Mouse (Mus musculus) stomach, embryonic 16.5 days (tissue): ENCODE results near the gene Hexdc. TPM values are rescaled to one million over a fixed set of nuclear protein-coding genes. Genes with fewer than 3 reads are reported as not detected.

Source experiments
- ATAC-seq: fragments of 200-750 bp; cut with Nextera tagmentation; 2 replicates; pipeline ENCODE4 v1.8.0; 2017; ENCODE audit warnings: moderate number of reproducible peaks, moderate TSS enrichment; ENCODE audit not compliant: insufficient read depth, low FRiP score
- H3K27ac ChIP-seq: fragments of 300-500 bp; sonication (generic); 2 replicates; pipeline ENCODE4 v1.5.1; 2014; ENCODE audit warnings: low read length
- H3K27me3 ChIP-seq: fragments of 300-500 bp; sonication (generic); 2 replicates; pipeline ENCODE4 v1.6.1; 2014; ENCODE audit warnings: low read length, control low read depth, mixed read lengths; ENCODE audit not compliant: control insufficient read depth, insufficient read depth
- H3K36me3 ChIP-seq: fragments of 300-500 bp; sonication (generic); 2 replicates; pipeline ENCODE4 v1.6.1; 2014; ENCODE audit warnings: low read length; ENCODE audit not compliant: control insufficient read depth, insufficient read depth
- H3K4me1 ChIP-seq: fragments of 300-500 bp; sonication (generic); 2 replicates; pipeline ENCODE4 v1.6.1; 2014; ENCODE audit warnings: low read length, control low read depth, mixed read lengths; ENCODE audit not compliant: control insufficient read depth, insufficient read depth
- H3K4me2 ChIP-seq: fragments of 300-500 bp; sonication (generic); 2 replicates; pipeline ENCODE4 v1.6.1; 2014; ENCODE audit warnings: low read depth, low read length, mixed read lengths
- H3K4me3 ChIP-seq: fragments of 300-500 bp; sonication (generic); replicated peaks from 2 replicates; pipeline ENCODE4 v1.5.1; 2014; ENCODE audit warnings: mild to moderate bottlenecking, low read length
- H3K9ac ChIP-seq: fragments of 300-500 bp; sonication (generic); 2 replicates; pipeline ENCODE4 v1.6.1; 2014; ENCODE audit warnings: low read length
- H3K9me3 ChIP-seq: fragments of 300-500 bp; sonication (generic); replicated peaks from 2 replicates; pipeline ENCODE4 v1.6.1; 2016; ENCODE audit warnings: low read length, control low read depth; ENCODE audit not compliant: control insufficient read depth
- WGBS: fragments of 180-500 bp; shearing (Covaris S2); extraction: QIAGEN DNeasy Blood & Tissue Kit; methylation state at CpG from one replicate; pipeline ENCODE4 v1.1.7; 2014; 5-methylcytosine and 5-hydroxymethylcytosine counted together
- polyA plus RNA-seq: library from polyadenylated mRNA; unstranded; fragments of >200 nt; fragmentation: Nextera tagmentation; extraction: Ambion mirVana; gene quantifications from 2 replicates; pipeline ENCODE4 v1.2.1, GENCODE M21; 2015

The Hexdc gene
- polyA plus RNA-seq, 1 experiment from 2014 or later, result 9.4 TPM

GRCm38 (mm10) chr11:121189681-121190080 is 14.6 kb upstream of the Hexdc start:
- H3K4me3 ChIP-seq, result no peak overlapping the region
- no peaks in the 10 kb centered on the region for H3K9me3 ChIP-seq
- H3K27ac ChIP-seq, result no peak overlapping the region
- no peak overlapping the region for H3K4me2 ChIP-seq
- no peaks in the 10 kb centered on the region for H3K27me3 ChIP-seq
- no peaks in the 10 kb centered on the region for H3K4me1 ChIP-seq
- 82% methylated on average over 3 of the region's 3 CpGs for WGBS
- no peaks in the 10 kb centered on the region for H3K36me3 ChIP-seq
- ATAC-seq, result no peak
- H3K9ac ChIP-seq, result no peak overlapping the region

- H3K4me1 ChIP-seq, result no peaks in the 10 kb centered on the region
- no peak overlapping the region for H3K27ac ChIP-seq
- H3K9ac ChIP-seq, result no peak overlapping the region
- H3K27me3 ChIP-seq, result no peaks in the 10 kb centered on the region
- H3K4me2 ChIP-seq, result no peak overlapping the region
- no peaks in the 10 kb centered on the region for H3K36me3 ChIP-seq
- H3K4me3 ChIP-seq, result no peak overlapping the region
- H3K9me3 ChIP-seq, result no peaks in the 10 kb centered on the region
- no peak for ATAC-seq
- 68% methylated on average over 2 of the region's 2 CpGs for WGBS
Measured at GRCm38 (mm10) chr11:121192742-121193141, 11.5 kb upstream of the Hexdc start.

- Histone ChIP-seq H3K4me2 (no peak overlapping the region), H3K4me3 (no peak overlapping the region), H3K9ac (no peak overlapping the region), H3K4me1 (no peaks in the 10 kb centered on the region), H3K27me3 (no peaks in the 10 kb centered on the region), H3K9me3 (no peaks in the 10 kb centered on the region), H3K36me3 (no peaks in the 10 kb centered on the region), H3K27ac (no peak overlapping the region)
- no peak for ATAC-seq
- 77% methylated on average over 3 of the region's 3 CpGs for WGBS
Measured at GRCm38 (mm10) chr11:121193415-121193814, 10.8 kb upstream of the Hexdc start.

- Histone ChIP-seq H3K4me3 (no peak overlapping the region), H3K9me3 (no peaks in the 10 kb centered on the region), H3K36me3 (no peaks in the 10 kb centered on the region), H3K27me3 (no peaks in the 10 kb centered on the region), H3K4me2 (no peak overlapping the region), H3K9ac (no peak overlapping the region), H3K27ac (no peak overlapping the region), H3K4me1 (peaks cover 1% of the 10 kb centered on the region; the same call in 1 of the 2 replicates)
- ATAC-seq, result no peak
- WGBS, result 19% methylated on average over 2 of the region's 2 CpGs
Measured at GRCm38 (mm10) chr11:121198622-121199021, 5.6 kb upstream of the Hexdc start.

- peaks cover 4% of the 10 kb centered on the region; the same call in 1 of the 2 replicates for H3K4me1 ChIP-seq
- H3K27me3 ChIP-seq, result no peaks in the 10 kb centered on the region
- H3K9ac ChIP-seq, result no peak overlapping the region
- no peak for ATAC-seq
- 77% methylated on average over 4 of the region's 4 CpGs for WGBS
- H3K36me3 ChIP-seq, result no peaks in the 10 kb centered on the region
- H3K9me3 ChIP-seq, result no peaks in the 10 kb centered on the region
- no peak overlapping the region for H3K4me2 ChIP-seq
- no peak overlapping the region for H3K4me3 ChIP-seq
- no peak overlapping the region for H3K27ac ChIP-seq
Measured at GRCm38 (mm10) chr11:121199851-121200250, 4.4 kb upstream of the Hexdc start.

GRCm38 (mm10) chr11:121200781-121201180 is 3.5 kb upstream of the Hexdc start:
- no peak overlapping the region for H3K4me2 ChIP-seq
- H3K36me3 ChIP-seq, result no peaks in the 10 kb centered on the region
- no peaks in the 10 kb centered on the region for H3K9me3 ChIP-seq
- peaks cover 8% of the 10 kb centered on the region for H3K4me1 ChIP-seq
- no peak for ATAC-seq
- 88% methylated on average over 6 of the region's 6 CpGs for WGBS
- no peak overlapping the region for H3K9ac ChIP-seq
- no peak overlapping the region for H3K4me3 ChIP-seq
- no peak overlapping the region for H3K27ac ChIP-seq
- H3K27me3 ChIP-seq, result no peaks in the 10 kb centered on the region

- no peak overlapping the region for H3K4me3 ChIP-seq
- WGBS, result 42% methylated on average over 11 of the region's 11 CpGs
- peaks cover 8% of the 10 kb centered on the region for H3K4me1 ChIP-seq
- H3K9me3 ChIP-seq, result no peaks in the 10 kb centered on the region
- H3K36me3 ChIP-seq, result no peaks in the 10 kb centered on the region
- no peak for ATAC-seq
- no peak overlapping the region; the same call in 1 of the 2 replicates for H3K9ac ChIP-seq
- no peak overlapping the region for H3K27ac ChIP-seq
- H3K4me2 ChIP-seq, result no peak overlapping the region
- no peaks in the 10 kb centered on the region for H3K27me3 ChIP-seq
Measured at GRCm38 (mm10) chr11:121201436-121202198, 2.6 kb upstream of the Hexdc start.

GRCm38 (mm10) chr11:121203859-121204160 is 423 bp upstream of the Hexdc start:
- H3K36me3 ChIP-seq, result peaks cover 3% of the 10 kb centered on the region; the same call in 1 of the 2 replicates
- peak overlapping the region; percentile 79 for H3K4me2 ChIP-seq
- peak overlapping the region; percentile 90 for H3K4me3 ChIP-seq
- no peak for ATAC-seq
- WGBS, result under 1% methylated on average over 5 of the region's 5 CpGs
- peak overlapping the region; percentile 27; the same call in 1 of the 2 replicates for H3K27ac ChIP-seq
- peaks cover 8% of the 10 kb centered on the region for H3K4me1 ChIP-seq
- no peaks in the 10 kb centered on the region for H3K9me3 ChIP-seq
- H3K27me3 ChIP-seq, result no peaks in the 10 kb centered on the region
- H3K9ac ChIP-seq, result peak overlapping the region; percentile 1; the same call in 1 of the 2 replicates

- 97% methylated on average over 3 of the region's 3 CpGs for WGBS
- ATAC-seq, result no peak
- Histone ChIP-seq H3K9me3 (no peaks in the 10 kb centered on the region), H3K27me3 (no peaks in the 10 kb centered on the region), H3K4me1 (no peaks in the 10 kb centered on the region), H3K9ac (no peak overlapping the region), H3K4me2 (no peak overlapping the region), H3K4me3 (no peak overlapping the region), H3K36me3 (peaks cover 5% of the 10 kb centered on the region; the same call in 1 of the 2 replicates), H3K27ac (no peak overlapping the region)
Measured at GRCm38 (mm10) chr11:121216831-121217230, 12.6 kb downstream of the Hexdc start.
